Mouse (Mus musculus): ENCODE results near the gene Maml3. TPM values are rescaled to one million over a fixed set of nuclear protein-coding genes. Genes with fewer than 3 reads are reported as not detected.

The Maml3 gene
- polyA plus RNA-seq, 1 experiment, result 3.1 TPM

DNA sequence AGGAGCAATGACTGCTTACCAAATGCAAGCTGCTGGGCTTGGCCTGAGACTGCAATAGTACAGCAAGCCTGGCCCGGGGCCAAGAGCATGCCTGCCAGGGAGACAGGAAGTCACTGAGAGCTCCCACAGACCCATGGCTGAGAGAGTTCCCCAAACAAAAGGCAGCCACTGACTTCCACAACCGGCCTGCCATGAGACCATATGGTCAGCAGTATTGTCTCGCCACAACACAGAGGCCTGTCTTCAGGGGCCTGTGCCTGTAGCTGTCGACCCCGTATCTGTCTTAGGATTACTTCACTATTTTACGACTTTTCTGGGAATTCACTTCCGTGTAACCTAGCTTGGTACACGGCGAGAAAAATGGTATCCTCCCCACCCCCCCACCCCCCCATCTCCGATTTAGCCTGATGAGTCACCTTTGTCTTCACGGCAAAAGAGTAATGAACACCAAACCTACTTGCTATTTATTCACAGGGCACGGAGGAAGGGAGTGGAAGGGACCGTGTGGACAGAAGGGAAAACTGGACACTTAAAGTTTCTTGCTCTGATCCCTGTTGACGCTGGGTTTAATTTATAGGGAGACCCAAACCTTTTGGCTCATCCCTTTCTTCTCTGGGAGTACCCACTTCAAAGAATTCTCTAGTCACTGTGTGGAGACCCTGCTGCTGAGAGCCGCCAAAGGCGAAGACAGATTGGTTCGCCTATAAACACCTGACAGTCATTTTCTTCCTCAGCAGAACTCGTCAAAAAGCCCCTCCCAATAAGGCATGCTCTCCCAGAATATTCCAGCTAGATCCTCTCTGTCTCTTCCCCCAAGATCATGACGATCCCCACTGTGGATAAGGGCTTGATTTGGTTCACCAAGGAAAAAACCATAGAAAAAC lies 16.2 kb downstream of the Maml3 start:
- Histone ChIP-seq H3K4me2 (ENCODE audit: low read depth) (peak overlapping the region; percentile 86), H3K4me3 (peak overlapping the region; percentile 18), H3ac (ENCODE audit: control insufficient read depth, insufficient read length) (no peak overlapping the region), H3K36me3 (ENCODE audit: control insufficient read depth, insufficient read depth) (no peaks in the 10 kb centered on the region), H3K27me3 (ENCODE audit: control insufficient read depth, insufficient read depth, insufficient read length) (no peaks in the 10 kb centered on the region), H3K79me2 (ENCODE audit: control insufficient read depth, insufficient read depth) (peaks cover 75% of the 10 kb centered on the region)
- TF ChIP-seq MYOD1 (IDR thresholded peaks at IDR 0.05; ENCODE audit: control insufficient read depth in 1 of 3, insufficient read length in 2 of 3, low read depth in 2 of 3) (no peak), USF1 (IDR thresholded peaks at IDR 0.05; ENCODE audit: low read depth) (no peak), CEBPB (IDR thresholded peaks at IDR 0.05; ENCODE audit: insufficient read depth, poor library complexity, severe bottlenecking) (peak; percentile 60; the same call in 1 of the 2 replicates), POLR2AphosphoS2 (IDR thresholded peaks at IDR 0.05; ENCODE audit: insufficient read length, low read depth) (peak; percentile 44), MYOG (IDR thresholded peaks at IDR 0.05; ENCODE audit: control insufficient read depth in 1 of 3, insufficient read depth in 1 of 3, insufficient read length in 2 of 3, low read depth in 2 of 3) (peak in 1 of 3 experiments; percentile 10), POLR2A (IDR thresholded peaks at IDR 0.05; ENCODE audit: insufficient read length, low read depth) (peak; percentile 48)

DNA sequence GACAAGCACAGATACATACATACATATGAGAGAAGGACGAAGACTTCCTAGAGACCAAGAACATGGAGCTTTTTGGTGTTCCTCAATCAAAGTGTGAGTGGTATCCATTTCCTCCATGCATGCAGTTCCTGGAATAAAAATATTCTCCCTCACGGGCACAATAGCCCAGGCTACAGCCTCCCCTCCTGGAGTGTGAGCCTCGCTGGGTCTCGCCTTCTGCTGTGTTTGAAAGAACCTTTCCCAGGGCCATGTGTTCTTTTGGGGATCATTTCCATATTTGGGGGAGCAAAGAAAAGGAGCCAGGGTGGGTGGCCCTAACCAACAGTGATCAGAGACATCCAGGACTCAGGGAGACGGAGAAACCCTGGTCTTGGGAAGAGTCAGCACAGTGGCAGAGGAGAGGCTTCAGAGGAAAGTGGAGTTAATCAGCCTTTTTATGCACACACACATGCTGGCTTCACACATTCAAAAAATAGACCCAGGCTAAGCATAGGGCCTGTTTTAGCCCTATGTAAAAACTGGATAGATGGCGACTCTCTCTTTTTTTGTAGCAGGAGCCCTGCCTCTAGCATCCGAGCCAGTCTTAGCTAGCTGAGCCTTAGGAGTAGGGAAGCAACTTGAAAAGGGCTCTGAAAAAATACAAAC lies 17.1 kb downstream of the Maml3 start:
- no peak for TF ChIP-seq MYOD1 (IDR thresholded peaks at IDR 0.05; ENCODE audit: control insufficient read depth in 1 of 3, insufficient read length in 2 of 3, low read depth in 2 of 3)
- H3K79me2 ChIP-seq (ENCODE audit: control insufficient read depth, insufficient read depth), result peaks cover 66% of the 10 kb centered on the region
- H3ac ChIP-seq (ENCODE audit: control insufficient read depth, insufficient read length), result no peak overlapping the region
- H3K36me3 ChIP-seq (ENCODE audit: control insufficient read depth, insufficient read depth), result no peaks in the 10 kb centered on the region
- H3K4me3 ChIP-seq, result peak overlapping the region; percentile 18
- H3K4me2 ChIP-seq (ENCODE audit: low read depth), result peak overlapping the region; percentile 86
- no peaks in the 10 kb centered on the region for H3K27me3 ChIP-seq (ENCODE audit: control insufficient read depth, insufficient read depth, insufficient read length)

DNA sequence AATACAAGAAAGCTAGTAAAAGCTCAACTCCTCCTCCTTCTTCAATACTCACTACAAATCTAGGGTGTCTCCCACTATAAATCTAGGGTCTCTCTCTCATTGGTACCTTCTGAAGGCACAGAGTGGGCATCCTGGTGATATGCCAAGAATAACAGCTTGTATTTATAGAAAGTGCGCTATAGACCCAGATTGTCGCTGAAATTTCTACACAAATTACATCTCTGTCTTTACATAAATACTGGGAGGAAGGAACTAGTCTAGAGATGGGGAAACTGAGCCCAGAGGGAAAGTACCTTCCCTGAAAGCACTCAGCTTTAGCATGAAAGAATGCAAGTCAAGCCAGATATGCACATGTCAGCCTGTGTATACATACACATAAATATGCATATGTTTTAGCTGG lies 26.1 kb downstream of the Maml3 start:
- TF ChIP-seq MYOD1 (IDR thresholded peaks at IDR 0.05; ENCODE audit: control insufficient read depth in 1 of 3, insufficient read length in 2 of 3, low read depth in 2 of 3), result no peak
- no peak for TF ChIP-seq TCF3 (IDR thresholded peaks at IDR 0.05; ENCODE audit: insufficient read length, low read depth)
- TF ChIP-seq MAX (IDR thresholded peaks at IDR 0.05; ENCODE audit: low read depth), result no peak
- TF ChIP-seq E2F4 (IDR thresholded peaks at IDR 0.05; ENCODE audit: insufficient read depth), result no peak
- TF ChIP-seq SRF (IDR thresholded peaks at IDR 0.05; ENCODE audit: control insufficient read depth, insufficient read length, low read depth), result no peak
- TF ChIP-seq POLR2A (IDR thresholded peaks at IDR 0.05; ENCODE audit: insufficient read length, low read depth), result no peak
- no peak for TF ChIP-seq MYOG (IDR thresholded peaks at IDR 0.05; ENCODE audit: control insufficient read depth in 1 of 3, insufficient read depth in 1 of 3, insufficient read length in 2 of 3, low read depth in 2 of 3)
- TF ChIP-seq REST (IDR thresholded peaks at IDR 0.05; ENCODE audit: insufficient read depth, insufficient read length), result no peak
- H3K4me3 ChIP-seq, result no peak overlapping the region
- no peak overlapping the region for H3K4me2 ChIP-seq (ENCODE audit: low read depth)
- H3ac ChIP-seq (ENCODE audit: control insufficient read depth, insufficient read length), result no peak overlapping the region
- H3K27me3 ChIP-seq (ENCODE audit: control insufficient read depth, insufficient read depth, insufficient read length), result no peaks in the 10 kb centered on the region
- peaks cover 26% of the 10 kb centered on the region for H3K79me2 ChIP-seq (ENCODE audit: control insufficient read depth, insufficient read depth)
- no peaks in the 10 kb centered on the region for H3K36me3 ChIP-seq (ENCODE audit: control insufficient read depth, insufficient read depth)

DNA sequence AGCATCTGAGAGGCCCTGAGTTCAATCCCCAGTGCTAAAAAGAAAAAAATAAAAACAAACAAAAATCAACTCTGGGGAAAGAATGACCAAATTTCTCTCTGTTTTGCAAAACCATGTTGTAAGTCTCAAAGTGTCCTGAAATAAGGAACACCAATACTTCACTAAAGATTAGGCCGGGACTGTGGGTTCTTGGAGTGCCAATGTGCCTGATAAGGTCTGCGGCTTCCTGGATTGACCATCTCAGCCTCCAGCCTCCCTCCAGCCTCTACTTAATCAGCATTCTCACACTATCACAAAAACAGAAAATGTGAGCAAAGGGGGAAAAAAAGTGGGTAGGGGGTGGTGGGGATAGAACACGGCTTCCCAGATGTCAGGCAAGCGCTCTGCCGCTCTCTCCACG lies 30.9 kb downstream of the Maml3 start:
- H3K79me2 ChIP-seq (ENCODE audit: control insufficient read depth, insufficient read depth), result peaks cover 34% of the 10 kb centered on the region
- H3K4me2 ChIP-seq (ENCODE audit: low read depth), result no peak overlapping the region
- no peak overlapping the region for H3K4me3 ChIP-seq
- H3K36me3 ChIP-seq (ENCODE audit: control insufficient read depth, insufficient read depth), result no peaks in the 10 kb centered on the region
- H3K27me3 ChIP-seq (ENCODE audit: control insufficient read depth, insufficient read depth, insufficient read length), result no peaks in the 10 kb centered on the region
- no peak overlapping the region for H3ac ChIP-seq (ENCODE audit: control insufficient read depth, insufficient read length)
- TF ChIP-seq POLR2AphosphoS2 (IDR thresholded peaks at IDR 0.05; ENCODE audit: insufficient read length, low read depth), result no peak
- TF ChIP-seq POLR2A (IDR thresholded peaks at IDR 0.05; ENCODE audit: insufficient read length, low read depth), result no peak
- TF ChIP-seq MYOD1 (IDR thresholded peaks at IDR 0.05; ENCODE audit: control insufficient read depth in 1 of 3, insufficient read length in 2 of 3, low read depth in 2 of 3), result no peak
- TF ChIP-seq TCF12 (IDR thresholded peaks at IDR 0.05; ENCODE audit: insufficient read depth, poor library complexity, severe bottlenecking), result no peak
- no peak for TF ChIP-seq TCF3 (IDR thresholded peaks at IDR 0.05; ENCODE audit: insufficient read length, low read depth)
- no peak for TF ChIP-seq E2F4 (IDR thresholded peaks at IDR 0.05; ENCODE audit: insufficient read depth)
- no peak for TF ChIP-seq SRF (IDR thresholded peaks at IDR 0.05; ENCODE audit: control insufficient read depth, insufficient read length, low read depth)
- no peak for TF ChIP-seq USF1 (IDR thresholded peaks at IDR 0.05; ENCODE audit: low read depth)
- TF ChIP-seq MYOG (IDR thresholded peaks at IDR 0.05; ENCODE audit: control insufficient read depth in 1 of 3, insufficient read depth in 1 of 3, insufficient read length in 2 of 3, low read depth in 2 of 3), result no peak
- no peak for TF ChIP-seq MAX (IDR thresholded peaks at IDR 0.05; ENCODE audit: low read depth)
- no peak for TF ChIP-seq REST (IDR thresholded peaks at IDR 0.05; ENCODE audit: insufficient read depth, insufficient read length)
- no peak for TF ChIP-seq CEBPB (IDR thresholded peaks at IDR 0.05; ENCODE audit: insufficient read depth, poor library complexity, severe bottlenecking)

DNA sequence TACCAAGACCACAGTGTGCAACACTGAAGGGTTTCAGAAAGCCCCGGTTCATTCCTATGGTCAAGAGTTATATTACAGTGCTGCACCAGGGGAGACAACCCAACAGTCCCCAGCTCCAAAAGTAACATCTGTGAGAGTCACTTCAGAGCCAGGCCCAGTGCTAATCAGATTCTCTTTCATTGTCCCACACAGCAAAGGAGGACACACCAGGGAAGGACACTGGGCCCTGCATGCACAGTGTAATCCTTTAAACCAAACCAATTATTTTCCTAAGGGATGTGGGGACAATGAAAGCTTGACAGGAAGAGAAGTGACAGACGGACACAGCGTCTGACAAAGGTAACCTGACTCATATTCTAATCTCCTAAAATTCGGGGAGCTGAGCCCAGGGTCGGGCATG lies 32.9 kb downstream of the Maml3 start:
- H3K36me3 ChIP-seq (ENCODE audit: control insufficient read depth, insufficient read depth), result no peaks in the 10 kb centered on the region
- peaks cover 38% of the 10 kb centered on the region for H3K79me2 ChIP-seq (ENCODE audit: control insufficient read depth, insufficient read depth)
- TF ChIP-seq MAX (IDR thresholded peaks at IDR 0.05; ENCODE audit: low read depth), result no peak
- no peak for TF ChIP-seq TCF12 (IDR thresholded peaks at IDR 0.05; ENCODE audit: insufficient read depth, poor library complexity, severe bottlenecking)
- TF ChIP-seq POLR2AphosphoS2 (IDR thresholded peaks at IDR 0.05; ENCODE audit: insufficient read length, low read depth), result no peak
- TF ChIP-seq MYOD1 (IDR thresholded peaks at IDR 0.05; ENCODE audit: control insufficient read depth in 1 of 3, insufficient read length in 2 of 3, low read depth in 2 of 3), result no peak
- TF ChIP-seq MYOG (IDR thresholded peaks at IDR 0.05; ENCODE audit: control insufficient read depth in 1 of 3, insufficient read depth in 1 of 3, insufficient read length in 2 of 3, low read depth in 2 of 3), result no peak
- TF ChIP-seq POLR2A (IDR thresholded peaks at IDR 0.05; ENCODE audit: insufficient read length, low read depth), result no peak
- TF ChIP-seq REST (IDR thresholded peaks at IDR 0.05; ENCODE audit: insufficient read depth, insufficient read length), result no peak
- no peak for TF ChIP-seq TCF3 (IDR thresholded peaks at IDR 0.05; ENCODE audit: insufficient read length, low read depth)
- TF ChIP-seq CEBPB (IDR thresholded peaks at IDR 0.05; ENCODE audit: insufficient read depth, poor library complexity, severe bottlenecking), result no peak
- TF ChIP-seq SRF (IDR thresholded peaks at IDR 0.05; ENCODE audit: control insufficient read depth, insufficient read length, low read depth), result no peak
- no peak for TF ChIP-seq USF1 (IDR thresholded peaks at IDR 0.05; ENCODE audit: low read depth)
- no peak for TF ChIP-seq E2F4 (IDR thresholded peaks at IDR 0.05; ENCODE audit: insufficient read depth)
- H3K4me2 ChIP-seq (ENCODE audit: low read depth), result peak overlapping the region; percentile 97
- H3K27me3 ChIP-seq (ENCODE audit: control insufficient read depth, insufficient read depth, insufficient read length), result no peaks in the 10 kb centered on the region
- H3ac ChIP-seq (ENCODE audit: control insufficient read depth, insufficient read length), result no peak overlapping the region
- no peak overlapping the region for H3K4me3 ChIP-seq

Measured in myocyte (in vitro differentiated cells).